Mouse (Mus musculus): Measurements from ENCODE around the gene Zfp710. TPM values are rescaled to one million over a fixed set of nuclear protein-coding genes. Genes with fewer than 3 reads are reported as not detected.
A peak's percentile ranks its signal among the peaks of the same experiment; 100 is the strongest.
"Not testable (repeated sequence)": the region's sequence is repeated elsewhere in the genome, so short reads cannot be mapped to it uniquely, and the experiment has no call there.

The Zfp710 gene
- polyA plus RNA-seq (2012; rRNA removed): 30.7 and 51.2 TPM in 2 replicates

DNA sequence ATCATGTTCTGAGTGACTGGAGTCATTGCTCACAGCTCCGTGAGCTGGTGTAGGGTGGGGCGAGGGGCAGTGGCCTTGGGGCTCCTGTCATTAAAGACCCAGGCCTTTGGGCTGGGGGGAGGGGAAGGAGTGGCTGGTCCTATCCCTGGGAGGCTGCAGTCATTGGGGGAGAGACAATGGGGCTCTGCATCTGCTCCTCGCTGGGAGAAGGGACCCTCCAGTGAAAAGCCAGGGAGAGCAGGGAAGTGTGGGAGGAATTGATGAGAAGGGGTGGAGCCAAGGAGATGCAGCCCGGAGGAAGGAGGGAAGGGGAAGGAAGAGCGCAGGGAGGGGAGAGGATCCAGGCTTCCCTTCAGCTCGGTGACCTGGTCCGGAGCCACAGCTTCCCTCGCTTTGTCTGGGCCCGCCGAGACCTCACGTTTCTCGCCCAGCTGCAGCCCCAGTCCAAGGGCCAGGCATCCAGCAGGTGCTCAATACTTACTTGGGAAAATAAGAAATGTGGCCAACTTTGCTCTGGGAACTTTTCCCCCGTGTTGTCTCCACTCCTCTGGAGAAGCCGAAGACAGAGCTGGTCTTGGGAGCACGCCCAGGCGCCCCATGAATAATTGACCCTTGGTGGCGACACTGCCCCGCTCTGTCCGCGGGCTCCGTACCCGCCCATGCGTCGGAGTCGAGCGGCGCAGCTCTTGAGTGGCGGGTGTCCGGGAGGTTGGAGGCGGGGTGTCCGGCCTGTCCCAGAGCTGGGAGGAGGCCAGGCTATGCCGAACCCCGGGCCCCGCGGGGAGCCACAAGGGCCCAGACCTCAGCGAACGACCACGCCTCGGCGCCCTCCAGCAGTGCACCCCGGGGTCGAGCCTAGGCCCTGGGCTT, at the start of gene Zfp710:
Gene Zfp710, plus strand, starts transcription at position 294 of the 870 bp plus-strand sequence.
- WGBS: 5% methylated on average over 42 of the region's 42 CpGs
- no peak for DNase-seq (ENCODE audit: low read depth, low spot score)

DNA sequence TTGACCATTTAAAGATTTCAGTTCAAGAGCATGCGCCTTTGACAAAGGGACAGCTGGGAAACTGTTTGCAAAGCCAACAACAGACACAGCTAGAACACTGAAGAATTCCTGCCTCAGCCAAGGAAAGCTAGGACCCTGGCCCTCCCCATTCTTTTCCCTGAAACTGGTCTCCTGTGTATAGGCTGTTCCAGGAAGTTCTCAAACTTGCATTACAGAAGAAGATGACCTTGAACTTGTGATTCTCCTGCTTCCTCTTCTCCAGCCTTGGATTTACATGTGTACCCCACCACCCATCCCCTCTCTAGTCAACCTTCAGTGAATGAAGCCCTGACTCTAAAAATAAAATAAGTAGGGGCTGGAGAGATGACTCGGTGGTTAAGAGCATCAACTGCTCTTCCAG, 49.3 kb upstream of the Zfp710 start:
- DNase-seq (ENCODE audit: low read depth, low spot score): no peak
- WGBS: 93% methylated on average over 2 of the region's 2 CpGs

DNA sequence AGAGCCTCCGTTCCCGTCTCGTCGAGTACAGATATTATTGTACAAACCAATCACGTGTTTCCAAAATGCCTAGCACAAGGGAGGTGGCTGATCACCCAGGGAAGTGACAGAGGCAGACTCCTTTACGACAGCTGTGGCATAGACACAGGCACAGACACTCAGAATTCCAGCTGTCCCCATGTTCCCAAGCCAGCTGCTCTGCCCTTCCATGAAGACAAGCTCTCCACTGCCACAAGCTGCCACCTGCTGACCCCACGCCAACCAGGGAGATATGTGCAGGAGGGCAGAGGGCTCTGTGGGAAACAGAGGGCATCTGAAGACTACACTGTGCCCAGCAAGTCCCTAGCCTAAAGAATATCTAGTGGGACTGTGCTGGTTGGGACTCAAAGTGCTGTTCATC, 37.9 kb upstream of the Zfp710 start:
- no peak for DNase-seq (ENCODE audit: low read depth, low spot score)
- WGBS: 89% methylated on average over 7 of the region's 7 CpGs

DNA sequence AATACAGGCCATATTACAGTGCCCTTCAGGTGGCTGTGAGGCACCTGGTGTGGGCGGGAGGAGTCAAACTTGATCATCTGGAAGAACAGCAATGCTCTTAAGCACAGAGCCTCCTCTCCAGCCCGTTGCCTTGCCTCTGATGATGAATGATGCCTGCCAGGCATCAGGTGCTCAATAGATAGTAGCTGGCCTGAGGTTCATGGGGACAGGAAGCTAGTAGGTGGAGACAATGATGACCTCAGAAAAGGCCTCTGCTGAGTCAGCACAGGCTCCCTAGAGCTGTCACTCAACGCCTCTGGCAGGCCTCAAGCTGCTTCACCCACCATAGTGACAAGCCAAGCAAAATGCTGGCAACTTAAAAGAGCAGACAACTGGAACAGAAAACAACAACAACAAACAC, 36.9 kb upstream of the Zfp710 start:
- 45% methylated on average over 3 of the region's 3 CpGs for WGBS
- no peak for DNase-seq (ENCODE audit: low read depth, low spot score)

DNA sequence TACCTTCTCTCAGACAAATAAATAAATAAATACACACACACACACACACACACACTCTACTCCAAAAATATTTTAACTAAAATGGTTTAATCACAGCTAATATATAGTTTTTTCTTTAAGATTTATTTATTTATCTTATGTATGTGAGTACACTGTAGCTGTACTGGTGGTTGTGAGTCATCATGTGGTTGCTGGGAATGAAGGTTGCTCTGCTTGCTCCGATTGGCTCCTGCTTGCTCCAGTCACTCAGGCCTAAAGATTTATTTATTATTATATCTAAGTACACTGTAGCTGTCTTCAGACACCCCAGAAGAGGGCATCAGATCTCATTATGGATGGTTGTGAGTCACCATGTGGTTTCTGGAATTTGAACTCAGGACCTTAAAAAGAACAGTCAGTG, 36.1 kb upstream of the Zfp710 start:
- WGBS: 71% methylated on average over 1 of the region's 1 CpGs
- not testable (repeated sequence) for DNase-seq (ENCODE audit: low read depth, low spot score)

DNA sequence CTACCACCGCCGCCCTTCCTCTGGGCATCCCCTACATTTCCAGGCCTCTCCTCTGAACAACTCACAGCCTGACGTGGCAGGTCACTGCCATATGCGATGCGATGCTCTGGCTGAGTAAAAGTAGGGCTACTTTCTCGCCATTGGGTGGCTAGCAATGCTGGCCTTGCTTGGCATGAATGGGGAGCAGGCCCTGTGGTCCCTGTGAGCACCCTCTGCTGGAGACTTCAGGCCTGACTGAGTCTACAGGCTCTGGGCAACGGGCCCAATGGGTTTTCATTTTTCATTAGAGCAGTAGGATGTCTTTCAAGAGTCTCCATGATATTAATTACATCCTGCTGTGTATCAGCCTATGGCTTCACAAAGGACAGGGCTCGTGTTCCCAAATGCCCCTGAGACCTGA, 30.1 kb upstream of the Zfp710 start:
- no peak for DNase-seq (ENCODE audit: low read depth, low spot score)
- 44% methylated on average over 8 of the region's 8 CpGs for WGBS

DNA sequence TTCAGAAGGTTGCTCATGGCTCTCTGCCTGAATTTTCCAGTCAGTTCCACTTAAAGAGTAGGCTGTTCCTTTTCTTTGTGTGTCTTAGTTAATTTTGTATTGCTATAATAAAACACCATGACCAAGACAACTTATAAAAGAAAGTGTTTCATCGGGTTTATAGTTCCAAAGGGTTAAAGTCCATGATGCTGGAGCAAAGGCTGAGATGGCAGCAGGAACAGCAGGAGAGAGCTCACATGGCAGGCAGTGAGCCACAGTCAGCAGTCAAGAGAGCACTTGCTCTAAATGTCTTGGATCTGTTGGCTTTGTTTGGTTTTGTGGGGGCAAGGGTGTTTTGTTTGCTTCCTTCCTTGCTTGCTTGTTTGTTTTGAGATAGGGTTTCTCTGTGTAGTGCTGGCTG, 26.9 kb upstream of the Zfp710 start:
- WGBS: 54% methylated on average over 1 of the region's 1 CpGs
- DNase-seq (ENCODE audit: low read depth, low spot score): peak; percentile 76

DNA sequence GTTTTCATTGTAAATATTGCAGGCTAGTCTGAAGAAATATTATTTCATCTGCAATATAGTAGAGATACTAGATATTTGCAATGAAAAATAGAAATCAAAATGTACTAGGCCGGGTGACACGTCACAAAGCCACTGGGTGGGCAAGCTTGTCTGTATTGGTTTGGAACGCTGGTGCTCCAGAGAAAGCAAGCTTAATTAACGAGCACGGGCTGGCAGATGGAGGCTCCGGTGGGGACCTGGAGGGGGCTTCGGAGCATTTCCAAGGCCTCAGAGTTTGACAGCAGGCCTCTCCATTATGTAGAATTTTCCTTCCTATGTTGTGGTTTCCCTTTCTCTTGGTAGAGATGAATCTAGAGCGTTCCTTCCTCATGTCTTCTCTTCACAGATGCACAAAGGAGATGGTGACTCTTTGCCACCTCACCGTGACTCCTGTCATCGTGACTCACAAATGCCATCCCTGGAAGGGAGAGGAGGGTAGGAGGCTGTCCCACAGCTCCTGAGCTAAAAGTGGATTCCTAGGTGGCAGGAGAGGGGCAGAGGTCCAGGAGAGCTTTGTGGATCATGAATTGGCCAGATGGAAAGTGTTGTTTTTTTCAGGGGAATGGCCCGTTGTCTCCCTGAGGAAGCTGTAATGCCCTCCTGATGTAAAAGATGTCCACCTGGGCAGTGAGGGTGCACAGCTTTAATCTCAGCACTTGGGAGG, 22.1 kb upstream of the Zfp710 start:
- no peak for DNase-seq (ENCODE audit: low read depth, low spot score)
- 87% methylated on average over 11 of the region's 11 CpGs for WGBS

DNA sequence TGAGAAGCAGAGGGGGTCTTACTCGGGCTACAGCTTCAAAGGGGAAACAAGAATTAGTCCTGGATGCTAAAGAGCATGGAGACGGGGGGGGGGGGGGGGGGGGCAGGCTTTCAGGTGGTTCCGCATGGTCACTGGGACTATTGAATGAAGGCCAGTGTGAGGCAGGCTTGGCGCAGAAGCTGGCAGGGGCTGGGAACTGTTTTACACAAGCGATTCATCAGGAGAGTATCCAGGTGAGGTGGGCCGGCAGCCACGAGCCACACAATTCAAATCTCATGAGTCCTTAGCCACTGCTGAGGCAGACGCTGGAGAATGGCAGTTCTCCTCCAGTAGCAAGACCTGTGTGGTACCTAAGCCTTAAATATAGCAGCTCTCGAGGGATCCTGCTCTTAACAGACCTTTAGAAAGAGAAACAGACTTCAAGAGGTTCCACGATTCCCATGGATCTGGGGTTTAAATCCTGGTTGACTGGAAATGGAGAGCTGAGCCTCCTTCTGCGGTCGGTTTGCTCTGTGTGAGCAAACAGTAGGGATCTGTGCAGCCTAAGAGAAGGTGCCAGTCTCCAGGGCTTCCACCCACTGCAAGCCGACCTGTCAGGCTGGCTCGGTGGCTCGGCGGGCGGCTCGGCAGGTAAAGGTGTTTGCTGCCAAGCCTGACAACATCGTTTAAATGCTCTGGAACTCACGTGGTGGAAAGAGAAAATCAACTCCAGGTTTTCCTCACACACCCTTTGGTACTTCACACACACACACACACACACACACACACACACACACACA, 19.6 kb upstream of the Zfp710 start:
- 38% methylated on average over 20 of the region's 20 CpGs for WGBS
- no peak for DNase-seq (ENCODE audit: low read depth, low spot score)

DNA sequence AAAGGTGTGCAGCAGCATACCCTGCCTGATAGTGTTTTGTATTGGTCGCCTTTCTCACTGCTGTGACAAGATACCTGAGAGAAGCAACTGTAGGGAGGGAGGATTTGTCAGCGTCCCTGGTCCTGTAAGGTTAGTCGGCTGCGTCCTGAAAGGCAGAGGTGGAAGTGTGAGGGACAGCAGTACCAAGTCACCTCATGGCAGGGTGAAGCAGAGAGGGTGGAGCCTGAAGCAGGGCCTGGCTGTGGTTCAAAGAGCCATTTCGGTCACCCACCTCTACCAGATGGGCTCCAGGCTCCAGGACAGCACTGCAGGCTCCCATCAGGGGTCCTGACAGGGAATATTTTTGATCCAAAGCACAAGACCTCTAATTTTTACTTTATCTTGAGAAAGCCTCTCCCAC, 13.9 kb upstream of the Zfp710 start:
- DNase-seq (ENCODE audit: low read depth, low spot score): no peak
- WGBS: 83% methylated on average over 5 of the region's 5 CpGs

DNA sequence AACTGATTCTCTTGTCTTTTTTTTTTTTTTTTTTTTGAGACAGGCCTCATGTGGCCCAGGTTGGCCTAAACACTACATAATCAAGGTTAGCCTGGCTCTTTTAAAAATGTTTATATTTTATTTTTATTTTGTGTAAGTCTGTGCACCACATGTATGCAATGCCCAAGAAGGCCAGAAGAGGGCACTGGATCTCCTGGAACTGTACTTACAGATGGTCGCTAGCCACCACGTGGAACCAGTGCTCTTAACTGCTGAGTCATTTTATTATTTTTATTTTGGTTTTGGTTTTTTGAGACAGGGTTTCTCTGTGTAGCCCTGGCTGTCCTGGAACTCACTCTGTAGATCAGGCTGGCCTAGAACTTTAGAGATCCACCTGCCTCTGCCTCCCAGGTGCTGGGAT, 13.1 kb upstream of the Zfp710 start:
- 50% methylated on average over 2 of the region's 2 CpGs for WGBS
- DNase-seq (ENCODE audit: low read depth, low spot score): no peak

DNA sequence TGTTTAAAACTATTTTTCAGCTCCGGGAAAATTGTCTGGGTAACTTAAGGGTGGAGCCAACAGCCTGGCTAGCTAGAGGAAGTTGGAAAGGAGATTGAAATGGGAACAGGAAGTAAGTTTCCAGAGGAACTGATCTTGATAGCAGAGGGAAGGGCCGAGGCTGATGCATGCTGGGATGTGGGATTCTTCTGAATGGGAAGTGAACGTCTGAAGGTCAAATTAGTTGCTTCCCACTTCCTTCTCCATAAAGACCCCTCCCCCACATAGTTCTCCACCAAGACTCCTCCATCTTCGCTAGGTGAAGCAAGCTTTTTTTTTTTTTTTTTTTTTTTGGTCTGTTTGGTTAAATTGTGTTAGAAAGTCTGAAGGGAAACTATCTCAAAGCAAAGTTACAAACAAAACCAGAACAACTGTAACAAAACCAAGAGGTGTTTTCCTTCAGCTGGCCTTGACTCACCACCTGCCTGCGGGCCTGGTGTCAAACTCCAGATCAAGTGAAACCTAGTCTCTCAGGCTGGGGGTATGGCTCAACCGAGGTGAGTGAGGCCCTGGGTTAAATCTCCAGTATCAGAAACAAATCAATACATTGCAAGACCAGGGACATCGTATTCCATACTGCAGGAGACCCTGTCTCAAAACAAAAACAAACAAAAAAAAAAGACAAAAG, 10.6 kb upstream of the Zfp710 start:
- DNase-seq (ENCODE audit: low read depth, low spot score): no peak
- 44% methylated on average over 7 of the region's 7 CpGs for WGBS

DNA sequence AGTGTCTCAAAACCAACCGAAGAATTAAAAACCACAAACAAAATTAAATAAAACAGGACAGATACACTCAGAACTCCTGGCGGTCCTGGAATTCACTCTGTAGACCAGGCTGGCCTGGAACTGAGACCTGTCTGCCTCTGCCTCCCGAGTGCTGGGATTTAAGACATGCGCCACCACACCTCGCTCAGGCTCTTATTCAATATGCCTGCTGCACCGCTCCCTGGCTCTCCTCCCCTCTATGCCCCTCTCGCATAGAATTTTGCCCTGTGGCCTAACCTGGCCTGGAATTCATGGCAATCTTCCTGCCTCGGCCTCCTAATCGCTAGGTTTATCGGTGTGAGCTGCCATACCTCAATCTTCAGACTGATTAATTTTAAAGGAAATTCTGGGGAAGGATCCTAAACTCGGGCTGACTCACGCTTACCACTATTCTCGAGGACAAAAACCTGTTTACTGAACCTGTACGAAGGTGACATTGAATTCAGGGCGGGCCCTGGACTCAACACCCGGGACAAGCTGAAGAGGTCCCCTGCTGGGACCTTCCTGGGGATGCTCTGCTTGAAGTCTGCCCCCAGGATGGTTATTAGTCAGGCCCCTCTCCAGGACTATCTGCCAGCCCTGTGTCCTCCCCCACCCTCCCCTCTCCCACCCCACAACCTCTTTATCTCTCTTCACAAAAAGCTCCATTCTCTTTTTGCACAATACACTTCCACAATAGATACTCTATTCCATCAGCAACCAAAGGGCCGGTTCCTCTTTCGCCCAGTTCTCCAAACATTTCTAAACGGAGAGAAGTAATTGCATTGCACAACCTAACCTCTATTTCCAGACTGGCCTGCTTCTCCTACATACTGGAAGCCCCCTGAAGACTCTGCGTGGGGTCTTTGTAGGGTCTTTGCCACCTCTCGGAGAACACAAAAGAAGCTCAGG, 9.5 kb upstream of the Zfp710 start:
- WGBS: 88% methylated on average over 21 of the region's 21 CpGs
- DNase-seq (ENCODE audit: low read depth, low spot score): no peak

DNA sequence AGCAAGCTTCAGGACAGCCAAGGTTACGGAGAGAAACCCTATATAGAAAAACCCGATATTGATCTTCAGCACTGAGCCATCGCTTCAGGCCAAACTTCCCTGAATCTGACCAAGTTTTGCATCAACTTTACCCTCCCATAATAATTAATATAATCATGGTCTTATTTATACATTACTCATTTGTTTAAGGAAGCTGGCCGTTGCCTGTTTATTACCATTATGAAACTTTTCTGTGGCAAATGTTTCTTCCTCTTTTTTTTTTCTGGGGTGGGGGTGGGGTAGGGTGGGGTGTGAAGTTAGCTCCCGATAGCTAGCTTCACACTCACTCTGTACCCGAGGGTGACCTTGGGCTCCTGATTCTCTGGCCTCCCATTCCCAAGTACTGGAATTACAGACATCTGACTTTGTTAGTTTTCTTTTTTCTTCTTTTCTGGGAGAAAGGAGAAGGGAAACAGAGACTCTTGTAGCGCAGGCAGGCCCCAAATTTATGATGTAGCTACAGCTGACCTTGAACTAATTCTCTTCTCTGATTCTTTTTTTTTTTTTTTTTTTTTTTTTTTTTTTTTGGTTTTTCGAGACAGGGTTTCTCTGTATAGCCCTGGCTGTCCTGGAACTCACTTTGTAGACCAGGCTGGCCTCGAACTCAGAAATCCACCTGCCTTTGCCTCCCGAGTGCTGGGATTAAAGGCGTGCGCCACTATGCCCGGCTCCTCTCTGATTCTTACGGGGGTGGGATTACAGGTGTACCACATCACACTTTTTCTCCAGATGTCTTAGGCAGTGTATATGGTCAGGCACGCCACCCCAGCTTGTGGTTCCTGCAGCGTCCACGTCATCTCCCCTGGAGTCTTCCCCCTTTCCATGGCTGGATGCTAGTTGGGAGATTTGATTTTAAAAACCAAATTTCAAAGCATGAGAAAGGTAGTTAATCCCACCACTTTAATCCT, 5.8 kb upstream of the Zfp710 start:
- DNase-seq (ENCODE audit: low read depth, low spot score): no peak
- whole genome bisulfite sequencing: 67% methylated on average over 16 of the region's 17 CpGs

DNA sequence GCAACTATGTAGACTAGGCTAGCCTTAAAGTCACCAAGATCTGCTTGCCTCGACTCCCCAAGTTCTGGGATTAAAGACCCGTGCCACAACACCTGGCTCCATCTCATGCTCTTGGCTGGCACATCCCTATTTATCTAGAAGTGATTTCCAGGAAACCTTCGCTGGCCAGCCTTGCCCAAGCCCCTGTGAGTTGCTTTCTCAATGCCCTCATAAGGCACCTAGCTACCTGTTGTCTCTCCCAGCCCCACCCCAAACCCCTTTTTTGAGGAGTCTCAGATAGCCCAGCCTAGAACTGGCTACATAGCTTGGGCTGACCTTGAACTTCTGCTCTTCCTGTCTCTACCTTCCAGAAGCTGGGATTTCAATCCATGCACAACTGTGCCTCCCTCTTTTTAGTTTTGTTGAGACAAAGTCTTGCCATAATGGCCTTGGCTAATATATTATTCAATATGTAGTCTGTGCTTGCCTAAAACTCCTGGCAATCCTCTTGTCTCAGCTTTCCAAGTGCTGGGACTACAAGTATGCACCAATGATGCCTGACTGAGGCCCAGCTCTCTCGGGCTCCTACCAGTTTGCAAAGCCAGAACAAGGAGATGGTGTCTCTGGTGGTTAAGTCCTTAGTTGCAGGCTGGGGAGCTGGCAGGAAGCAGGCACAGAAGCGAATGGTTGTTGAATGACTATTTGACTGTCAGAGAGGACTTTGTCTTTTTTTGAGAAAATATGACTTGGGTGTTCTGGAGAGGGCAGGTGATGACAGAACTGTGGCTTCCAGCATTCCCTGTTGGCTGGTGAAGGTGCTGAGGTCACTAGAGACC, 786 bp upstream of the Zfp710 start:
- DNase-seq (ENCODE audit: low read depth, low spot score): no peak

DNA sequence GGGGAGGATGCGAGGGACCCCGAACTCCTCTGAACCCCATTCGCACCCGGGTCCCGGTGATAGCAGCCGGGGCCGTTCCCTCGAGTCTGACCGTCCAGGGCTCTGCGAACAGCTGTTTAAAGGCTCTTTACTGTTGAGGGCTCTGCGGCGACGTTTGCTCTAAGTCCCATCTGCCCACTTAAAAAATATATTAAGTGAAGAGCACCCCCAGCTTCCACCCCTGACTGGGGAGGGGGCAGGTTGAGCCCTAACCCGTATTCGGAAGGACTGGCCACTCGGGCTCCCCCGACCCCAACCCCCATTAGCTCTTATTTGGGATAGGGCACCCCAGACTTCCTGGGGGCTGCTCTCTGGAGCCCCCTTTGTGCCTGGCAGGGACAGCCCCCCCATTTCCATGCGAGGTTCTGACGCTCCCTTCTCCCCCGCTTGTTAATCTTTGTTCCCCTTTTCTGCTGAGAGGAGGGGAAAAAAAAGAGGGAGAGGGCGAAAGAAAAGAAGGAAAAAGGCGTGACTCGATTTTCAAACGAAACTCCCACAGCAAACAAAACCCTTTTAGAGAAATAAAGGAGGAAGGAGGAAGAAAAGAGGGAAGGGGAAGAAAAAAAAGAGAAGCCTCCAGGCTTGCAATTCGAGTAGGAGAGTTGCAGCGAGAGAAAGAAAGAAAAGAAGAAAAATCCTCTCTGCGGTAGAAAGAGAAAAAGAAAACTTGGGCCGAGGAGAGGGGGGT, 940 bp downstream of the Zfp710 start:
- DNase-seq (ENCODE audit: low read depth, low spot score): no peak
- WGBS: under 1% methylated on average over 28 of the region's 28 CpGs

More for the DNA sequence above, 786 bp upstream of the Zfp710 start:
- 61% methylated on average over 5 of the region's 5 CpGs for WGBS
